Mouse (Mus musculus): Measurements from ENCODE around the gene Rnf167. TPM values are rescaled to one million over a fixed set of nuclear protein-coding genes. Genes with fewer than 3 reads are reported as not detected.
A peak's percentile ranks its signal among the peaks of the same experiment; 100 is the strongest.

Gene Rnf167
- polyA plus RNA-seq, 1 experiment from 2014 or later = 87.0 TPM

DNA sequence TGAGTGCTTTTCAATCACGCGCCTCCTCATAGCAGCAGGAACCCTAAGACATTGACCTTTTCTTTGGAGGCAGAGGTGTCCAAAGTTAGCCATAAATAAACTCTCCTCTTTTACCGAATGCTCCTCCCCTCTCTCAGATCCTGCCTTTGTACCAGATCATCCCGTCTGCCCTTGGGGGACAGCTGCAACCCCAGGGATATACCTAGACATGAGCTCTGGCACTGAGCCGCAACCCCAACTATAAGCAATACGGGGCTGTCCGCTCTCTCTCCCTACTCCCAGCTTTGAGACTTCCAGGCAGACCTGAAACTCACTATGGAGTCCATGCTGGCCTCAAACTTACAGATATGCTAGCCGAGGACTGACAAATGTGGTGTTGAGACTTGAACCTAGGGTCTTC lies 19.7 kb downstream of the Rnf167 start:
- H3K4me3 ChIP-seq (ENCODE audit: low read depth, low read length) = no peak overlapping the region
- H3K9ac ChIP-seq (ENCODE audit: low read length) = no peak overlapping the region
- no peak for DNase-seq (ENCODE audit: low spot score, missing footprints)
- no peak overlapping the region for H3K4me2 ChIP-seq
- H3K36me3 ChIP-seq (ENCODE audit: control insufficient read depth, insufficient read depth, low read length) = peaks cover 15% of the 10 kb centered on the region
- no peak overlapping the region for H3K27ac ChIP-seq (ENCODE audit: low read depth, low read length)
- H3K27me3 ChIP-seq (ENCODE audit: control insufficient read depth, insufficient read depth, low read length) = no peaks in the 10 kb centered on the region
- 96% methylated on average over 8 of the region's 8 CpGs for WGBS
- H3K9me3 ChIP-seq (ENCODE audit: control insufficient read depth, low read length) = no peaks in the 10 kb centered on the region
- peaks cover 19% of the 10 kb centered on the region for H3K4me1 ChIP-seq (ENCODE audit: control insufficient read depth, insufficient read depth, low read length)
- no peak for ATAC-seq (ENCODE audit: low FRiP score)

GRCm38 (mm10) chr11:70667271-70668150 lies 20.5 kb downstream of the Rnf167 start:
- WGBS = 79% methylated on average over 14 of the region's 14 CpGs
- H3K27ac ChIP-seq (ENCODE audit: low read depth, low read length) = no peak overlapping the region
- H3K4me3 ChIP-seq (ENCODE audit: low read depth, low read length) = peak overlapping the region; percentile 58; the same call in 1 of the 2 replicates
- peaks cover 19% of the 10 kb centered on the region for H3K4me1 ChIP-seq (ENCODE audit: control insufficient read depth, insufficient read depth, low read length)
- ATAC-seq (ENCODE audit: low FRiP score) = no peak
- no peaks in the 10 kb centered on the region for H3K9me3 ChIP-seq (ENCODE audit: control insufficient read depth, low read length)
- peak overlapping the region; percentile 53; the same call in 1 of the 2 replicates for H3K9ac ChIP-seq (ENCODE audit: low read length)
- no peaks in the 10 kb centered on the region for H3K27me3 ChIP-seq (ENCODE audit: control insufficient read depth, insufficient read depth, low read length)
- H3K4me2 ChIP-seq = peak overlapping the region; percentile 97
- peaks cover 16% of the 10 kb centered on the region for H3K36me3 ChIP-seq (ENCODE audit: control insufficient read depth, insufficient read depth, low read length)
- no peak for DNase-seq (ENCODE audit: low spot score, missing footprints)

GRCm38 (mm10) chr11:70668335-70668770 lies 21.3 kb downstream of the Rnf167 start:
- H3K36me3 ChIP-seq (ENCODE audit: control insufficient read depth, insufficient read depth, low read length) = peaks cover 11% of the 10 kb centered on the region
- H3K9me3 ChIP-seq (ENCODE audit: control insufficient read depth, low read length) = no peaks in the 10 kb centered on the region
- H3K4me2 ChIP-seq = peak overlapping the region; percentile 97
- peak overlapping the region; percentile 53; the same call in 1 of the 2 replicates for H3K9ac ChIP-seq (ENCODE audit: low read length)
- H3K4me1 ChIP-seq (ENCODE audit: control insufficient read depth, insufficient read depth, low read length) = peaks cover 19% of the 10 kb centered on the region
- ATAC-seq (ENCODE audit: low FRiP score) (peak; percentile 47), DNase-seq (ENCODE audit: low spot score, missing footprints) (peak; percentile 97)
- no peaks in the 10 kb centered on the region for H3K27me3 ChIP-seq (ENCODE audit: control insufficient read depth, insufficient read depth, low read length)
- peak overlapping the region; percentile 55; the same call in 1 of the 2 replicates for H3K27ac ChIP-seq (ENCODE audit: low read depth, low read length)
- WGBS = 2% methylated on average over 15 of the region's 15 CpGs
- H3K4me3 ChIP-seq (ENCODE audit: low read depth, low read length) = peak overlapping the region; percentile 58

DNA sequence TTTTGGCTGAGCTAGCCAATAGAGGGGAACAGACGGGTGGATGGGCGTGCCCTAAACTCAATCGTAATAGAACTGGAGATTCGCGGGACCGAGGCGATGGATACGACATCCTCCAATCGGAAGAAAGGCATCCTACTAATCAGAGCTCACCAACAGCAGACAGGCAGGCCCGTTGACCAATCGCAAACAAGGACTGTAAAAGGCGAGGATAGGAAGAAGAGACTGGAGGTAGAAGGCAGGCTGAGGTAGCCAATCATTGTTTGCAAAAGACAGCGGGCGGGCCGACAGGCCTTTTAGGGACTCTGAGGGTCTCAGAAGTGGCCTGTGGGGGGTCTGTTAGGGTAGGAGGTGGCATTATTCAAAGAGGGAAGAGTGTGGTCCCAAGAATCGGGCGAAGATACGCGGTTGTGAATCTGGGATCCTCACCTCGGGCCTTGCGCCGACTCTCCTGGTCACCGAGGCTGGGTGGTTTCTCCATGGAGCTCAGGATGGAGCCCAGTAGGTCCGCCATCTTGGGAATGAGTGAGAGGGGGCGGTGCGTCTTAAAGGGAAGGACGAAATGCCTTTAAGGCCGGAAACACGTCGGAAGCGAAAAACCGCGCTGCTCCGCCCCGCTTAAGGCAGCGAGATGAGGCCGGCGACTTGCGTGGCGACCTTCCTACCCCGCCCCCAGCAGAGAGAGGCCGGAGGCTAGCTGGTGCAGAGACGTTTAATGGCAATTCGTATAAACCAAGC lies 21.9 kb downstream of the Rnf167 start, which contains the start of gene Spag7:
Gene Spag7, minus strand, starts transcription at position 646 of the 735 bp plus-strand sequence.
- ATAC-seq (ENCODE audit: low FRiP score) = peak; percentile 94
- WGBS = under 1% methylated on average over 44 of the region's 44 CpGs
- H3K27me3 ChIP-seq (ENCODE audit: control insufficient read depth, insufficient read depth, low read length) = no peaks in the 10 kb centered on the region
- DNase-seq (ENCODE audit: low spot score, missing footprints) = peak; percentile 100
- H3K36me3 ChIP-seq (ENCODE audit: control insufficient read depth, insufficient read depth, low read length) = peaks cover 11% of the 10 kb centered on the region
- H3K4me3 ChIP-seq (ENCODE audit: low read depth, low read length) = peak within 1 kb of the TSS; percentile 58
- H3K9ac ChIP-seq (ENCODE audit: low read length) = peak within 1 kb of the TSS; percentile 87
- H3K27ac ChIP-seq (ENCODE audit: low read depth, low read length) = peak within 1 kb of the TSS; percentile 94
- peaks cover 19% of the 10 kb centered on the region for H3K4me1 ChIP-seq (ENCODE audit: control insufficient read depth, insufficient read depth, low read length)
- peak within 1 kb of the TSS; percentile 97 for H3K4me2 ChIP-seq
- H3K9me3 ChIP-seq (ENCODE audit: control insufficient read depth, low read length) = no peaks in the 10 kb centered on the region

DNA sequence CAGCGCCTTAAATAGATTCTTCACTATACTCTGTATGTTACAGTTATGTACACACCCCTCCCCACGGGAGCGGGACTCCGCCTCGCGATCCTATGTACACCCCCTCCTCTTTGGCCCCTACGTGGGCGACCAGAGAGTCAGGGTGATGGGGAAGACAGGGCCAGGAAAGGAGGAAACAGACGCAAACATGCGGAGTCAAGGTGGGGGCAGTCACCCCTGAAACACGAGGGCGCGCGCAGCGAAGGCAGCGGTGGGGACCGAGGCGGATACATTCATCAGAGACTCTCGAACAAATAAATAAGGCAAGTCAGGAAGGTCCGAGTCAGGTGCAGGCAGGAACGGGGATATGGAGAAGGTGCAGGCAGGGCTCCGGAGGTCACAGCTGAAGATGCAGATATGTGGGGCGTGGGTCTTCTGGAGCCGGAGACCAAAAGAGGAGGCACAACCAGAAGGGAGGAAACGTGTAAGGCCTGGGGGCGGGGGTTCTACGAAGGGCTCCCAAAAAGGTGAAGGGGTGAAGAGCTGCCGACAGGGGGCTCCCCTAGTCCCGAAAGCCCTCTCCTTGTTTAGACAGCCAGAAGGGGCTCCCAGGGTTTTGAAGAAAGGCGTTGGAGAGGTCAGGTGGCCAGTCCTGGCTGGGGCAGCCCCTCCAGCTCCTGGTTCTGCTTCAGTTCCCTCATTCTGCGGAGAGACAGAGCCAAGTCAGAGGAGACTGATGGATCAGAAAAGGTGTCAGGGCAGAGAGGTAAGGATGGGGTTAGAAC lies 22.7 kb downstream of the Rnf167 start:
- H3K4me2 ChIP-seq = peak overlapping the region; percentile 97
- H3K4me3 ChIP-seq (ENCODE audit: low read depth, low read length) = peak overlapping the region; percentile 58
- peaks cover 19% of the 10 kb centered on the region for H3K4me1 ChIP-seq (ENCODE audit: control insufficient read depth, insufficient read depth, low read length)
- DNase-seq (ENCODE audit: low spot score, missing footprints) (peak; percentile 97), ATAC-seq (ENCODE audit: low FRiP score) (peak; percentile 36)
- under 1% methylated on average over 31 of the region's 31 CpGs for WGBS
- no peaks in the 10 kb centered on the region for H3K9me3 ChIP-seq (ENCODE audit: control insufficient read depth, low read length)
- H3K27me3 ChIP-seq (ENCODE audit: control insufficient read depth, insufficient read depth, low read length) = no peaks in the 10 kb centered on the region
- peak overlapping the region; percentile 87 for H3K9ac ChIP-seq (ENCODE audit: low read length)
- 0 out of 2 replicates have a peak, but pooled peaks cover 7% of the 10 kb centered on the region for H3K36me3 ChIP-seq (ENCODE audit: control insufficient read depth, insufficient read depth, low read length)
- H3K27ac ChIP-seq (ENCODE audit: low read depth, low read length) = peak overlapping the region; percentile 94

GRCm38 (mm10) chr11:70670483-70670882 lies 23.4 kb downstream of the Rnf167 start:
- H3K27ac ChIP-seq (ENCODE audit: low read depth, low read length) = peak overlapping the region; percentile 94
- H3K9me3 ChIP-seq (ENCODE audit: control insufficient read depth, low read length) = no peaks in the 10 kb centered on the region
- H3K36me3 ChIP-seq (ENCODE audit: control insufficient read depth, insufficient read depth, low read length) = 0 out of 2 replicates have a peak, but pooled peaks cover 3% of the 10 kb centered on the region
- ATAC-seq (ENCODE audit: low FRiP score) (no peak), DNase-seq (ENCODE audit: low spot score, missing footprints) (no peak)
- no peaks in the 10 kb centered on the region for H3K27me3 ChIP-seq (ENCODE audit: control insufficient read depth, insufficient read depth, low read length)
- H3K9ac ChIP-seq (ENCODE audit: low read length) = peak overlapping the region; percentile 87
- H3K4me1 ChIP-seq (ENCODE audit: control insufficient read depth, insufficient read depth, low read length) = peaks cover 19% of the 10 kb centered on the region
- H3K4me2 ChIP-seq = peak overlapping the region; percentile 97
- peak overlapping the region; percentile 58 for H3K4me3 ChIP-seq (ENCODE audit: low read depth, low read length)
- WGBS = 47% methylated on average over 14 of the region's 14 CpGs

- H3K36me3 ChIP-seq (ENCODE audit: control insufficient read depth, insufficient read depth, low read length) = 0 out of 2 replicates have a peak, but pooled peaks cover 3% of the 10 kb centered on the region
- DNase-seq (ENCODE audit: low spot score, missing footprints) (peak; percentile 8), ATAC-seq (ENCODE audit: low FRiP score) (no peak)
- WGBS = 73% methylated on average over 16 of the region's 16 CpGs
- H3K27me3 ChIP-seq (ENCODE audit: control insufficient read depth, insufficient read depth, low read length) = no peaks in the 10 kb centered on the region
- H3K9me3 ChIP-seq (ENCODE audit: control insufficient read depth, low read length) = no peaks in the 10 kb centered on the region
- H3K4me1 ChIP-seq (ENCODE audit: control insufficient read depth, insufficient read depth, low read length) = peaks cover 19% of the 10 kb centered on the region
- no peak overlapping the region for H3K4me3 ChIP-seq (ENCODE audit: low read depth, low read length)
- H3K27ac ChIP-seq (ENCODE audit: low read depth, low read length) = no peak overlapping the region
- H3K9ac ChIP-seq (ENCODE audit: low read length) = no peak overlapping the region
- H3K4me2 ChIP-seq = no peak overlapping the region
Observed at GRCm38 (mm10) chr11:70671333-70672047, 24.5 kb downstream of the Rnf167 start.

GRCm38 (mm10) chr11:70674014-70674413 lies 27.0 kb downstream of the Rnf167 start:
- no peak overlapping the region for H3K9ac ChIP-seq (ENCODE audit: low read length)
- H3K27ac ChIP-seq (ENCODE audit: low read depth, low read length) = no peak overlapping the region
- H3K4me3 ChIP-seq (ENCODE audit: low read depth, low read length) = no peak overlapping the region
- H3K36me3 ChIP-seq (ENCODE audit: control insufficient read depth, insufficient read depth, low read length) = 0 out of 2 replicates have a peak, but pooled peaks cover 3% of the 10 kb centered on the region
- H3K4me2 ChIP-seq = no peak overlapping the region
- H3K27me3 ChIP-seq (ENCODE audit: control insufficient read depth, insufficient read depth, low read length) = no peaks in the 10 kb centered on the region
- WGBS = 59% methylated on average over 6 of the region's 6 CpGs
- H3K9me3 ChIP-seq (ENCODE audit: control insufficient read depth, low read length) = no peaks in the 10 kb centered on the region
- peak; percentile 80 for DNase-seq (ENCODE audit: low spot score, missing footprints)
- peaks cover 12% of the 10 kb centered on the region for H3K4me1 ChIP-seq (ENCODE audit: control insufficient read depth, insufficient read depth, low read length)
- ATAC-seq (ENCODE audit: low FRiP score) = no peak
